Mouse (Mus musculus): ENCODE data around the gene Pdhx.
A peak's percentile ranks its signal among the peaks of the same experiment; 100 is the strongest.

The Pdhx gene

GRCm38 (mm10) chr2:103073219-103073982 is at the start of gene Pdhx, which contains the start of gene Apip:
TSS of gene Pdhx (minus strand) at chr2:103073513.
TSS of gene Apip (plus strand) at chr2:103073675.
- peak; percentile 100 for DNase-seq

GRCm38 (mm10) chr2:103119197-103119854 is 46.0 kb upstream of the Pdhx start:
- no peak for DNase-seq

GRCm38 (mm10) chr2:103118324-103119196 is 45.2 kb upstream of the Pdhx start:
- no peak for DNase-seq

- no peak for DNase-seq
Measured at GRCm38 (mm10) chr2:103117212-103117611, 43.9 kb upstream of the Pdhx start.

GRCm38 (mm10) chr2:103111669-103112068 is 38.4 kb upstream of the Pdhx start:
- no peak for DNase-seq

- DNase-seq, result peak; percentile 30 to 54
Measured at GRCm38 (mm10) chr2:103106172-103106571, 32.9 kb upstream of the Pdhx start.

- DNase-seq, result no peak
Measured at GRCm38 (mm10) chr2:103102595-103102994, 29.3 kb upstream of the Pdhx start.

- DNase-seq, result no peak
Measured at GRCm38 (mm10) chr2:103089521-103089920, 16.2 kb upstream of the Pdhx start.

GRCm38 (mm10) chr2:103088099-103088498 is 14.8 kb upstream of the Pdhx start:
- DNase-seq, result peak in 1 of 2 experiments; percentile 33

- DNase-seq, result peak; percentile 59 to 63
Measured at GRCm38 (mm10) chr2:103086432-103086831, 13.1 kb upstream of the Pdhx start.

GRCm38 (mm10) chr2:103085633-103086032 is 12.3 kb upstream of the Pdhx start:
- DNase-seq, result no peak

- peak; percentile 35 to 38 for DNase-seq
Measured at GRCm38 (mm10) chr2:103084451-103084850, 11.1 kb upstream of the Pdhx start.

GRCm38 (mm10) chr2:103082853-103083252 is 9.5 kb upstream of the Pdhx start:
- no peak for DNase-seq

- DNase-seq, result no peak
Measured at GRCm38 (mm10) chr2:103081706-103082105, 8.4 kb upstream of the Pdhx start.

- DNase-seq, result peak in 1 of 2 experiments; percentile 19
Measured at GRCm38 (mm10) chr2:103081117-103081516, 7.8 kb upstream of the Pdhx start.

GRCm38 (mm10) chr2:103070586-103070985 is 2.7 kb downstream of the Pdhx start:
- no peak for DNase-seq

GRCm38 (mm10) chr2:103069752-103070405 is 3.4 kb downstream of the Pdhx start:
- DNase-seq, result no peak

- no peak for DNase-seq
Measured at GRCm38 (mm10) chr2:103068602-103069001, 4.7 kb downstream of the Pdhx start.

- no peak for DNase-seq
Measured at GRCm38 (mm10) chr2:103067552-103068207, 5.6 kb downstream of the Pdhx start.

- no peak for DNase-seq
Measured at GRCm38 (mm10) chr2:103066683-103067551, 6.4 kb downstream of the Pdhx start.

GRCm38 (mm10) chr2:103062865-103063264 is 10.4 kb downstream of the Pdhx start:
- DNase-seq, result peak; percentile 72 to 73

Measured in cerebellum, postnatal 14 days (tissue).